Mouse (Mus musculus) E14TG2a.4 (cell line): ENCODE data around the gene Robo4.

Experiments used
- H3K27me3 ChIP-seq: 2 replicates; pipeline ENCODE4 v1.6.1; 2014; ENCODE audit warnings: low read length, control low read depth; ENCODE audit not compliant: insufficient read depth
- H3K36me3 ChIP-seq: 2 replicates; pipeline ENCODE4 v1.6.1; 2014; ENCODE audit warnings: low read length, control low read depth; ENCODE audit not compliant: insufficient read depth
- H3K4me1 ChIP-seq: replicated peaks from 2 replicates; pipeline ENCODE4 v1.6.1; 2014; ENCODE audit warnings: low read depth, low read length, control low read depth
- H3K4me3 ChIP-seq: replicated peaks from 2 replicates; pipeline ENCODE4 v1.5.1; 2014; ENCODE audit warnings: mild to moderate bottlenecking, low read length
- H3K9me3 ChIP-seq: 2 replicates; pipeline ENCODE4 v1.6.1; 2014; ENCODE audit warnings: low read length, control low read depth
- CTCF ChIP-seq: conservative IDR thresholded peaks from 2 replicates; pipeline ENCODE4 v1.5.1; 2014; ENCODE audit warnings: low read length
- NANOG ChIP-seq: IDR thresholded peaks from 2 replicates; pipeline ENCODE4 v1.6.1; 2014; ENCODE audit warnings: borderline replicate concordance, low read length, mixed read lengths
- POU5F1 ChIP-seq: IDR thresholded peaks from 2 replicates; pipeline ENCODE4 v1.6.1; 2014; ENCODE audit warnings: low read length, borderline replicate concordance

The Robo4 gene

GRCm38 (mm10) chr9:37407850-37408502 is 6.3 kb downstream of the Robo4 start:
- Histone ChIP-seq H3K27me3 (peaks cover 38% of the 10 kb centered on the region), H3K4me3 (peak overlapping the region; percentile 60), H3K4me1 (peaks cover 23% of the 10 kb centered on the region), H3K36me3 (no peaks in the 10 kb centered on the region), H3K9me3 (no peaks in the 10 kb centered on the region)
- TF ChIP-seq POU5F1: no peak
- peak; percentile 20; the same call in 1 of the 2 replicates for TF ChIP-seq CTCF
- TF ChIP-seq NANOG: no peak

GRCm38 (mm10) chr9:37409698-37410445 is 8.2 kb downstream of the Robo4 start:
- Histone ChIP-seq H3K27me3 (peaks cover 35% of the 10 kb centered on the region), H3K4me3 (no peak overlapping the region), H3K36me3 (peaks cover 6% of the 10 kb centered on the region; the same call in 1 of the 2 replicates), H3K4me1 (peaks cover 23% of the 10 kb centered on the region), H3K9me3 (no peaks in the 10 kb centered on the region)
- TF ChIP-seq POU5F1 (no peak), CTCF (no peak), NANOG (no peak)

- Histone ChIP-seq H3K4me3 (no peak overlapping the region), H3K36me3 (peaks cover 6% of the 10 kb centered on the region; the same call in 1 of the 2 replicates), H3K9me3 (no peaks in the 10 kb centered on the region), H3K27me3 (peaks cover 58% of the 10 kb centered on the region), H3K4me1 (peaks cover 23% of the 10 kb centered on the region)
- TF ChIP-seq CTCF (no peak), POU5F1 (no peak), NANOG (no peak)
Observed at GRCm38 (mm10) chr9:37412989-37413388, 11.3 kb downstream of the Robo4 start.

GRCm38 (mm10) chr9:37414666-37415065 is 13.0 kb downstream of the Robo4 start:
- no peaks in the 10 kb centered on the region for H3K9me3 ChIP-seq
- H3K36me3 ChIP-seq: peaks cover 6% of the 10 kb centered on the region; the same call in 1 of the 2 replicates
- H3K4me1 ChIP-seq: peaks cover 19% of the 10 kb centered on the region
- H3K27me3 ChIP-seq: peaks cover 63% of the 10 kb centered on the region
- TF ChIP-seq NANOG (no peak), CTCF (no peak), POU5F1 (no peak)
- no peak overlapping the region for H3K4me3 ChIP-seq

- H3K36me3 ChIP-seq: no peaks in the 10 kb centered on the region
- peaks cover 18% of the 10 kb centered on the region for H3K4me1 ChIP-seq
- H3K4me3 ChIP-seq: no peak overlapping the region
- H3K27me3 ChIP-seq: peaks cover 80% of the 10 kb centered on the region
- H3K9me3 ChIP-seq: no peaks in the 10 kb centered on the region
- no peak for TF ChIP-seq CTCF
- no peak for TF ChIP-seq POU5F1
- no peak for TF ChIP-seq NANOG
Observed at GRCm38 (mm10) chr9:37418791-37419190, 17.1 kb downstream of the Robo4 start.

GRCm38 (mm10) chr9:37420676-37421075 is 19.0 kb downstream of the Robo4 start:
- H3K4me1 ChIP-seq: peaks cover 18% of the 10 kb centered on the region
- H3K36me3 ChIP-seq: no peaks in the 10 kb centered on the region
- H3K27me3 ChIP-seq: peaks cover 92% of the 10 kb centered on the region
- H3K9me3 ChIP-seq: no peaks in the 10 kb centered on the region
- TF ChIP-seq POU5F1: no peak
- TF ChIP-seq CTCF: no peak
- no peak for TF ChIP-seq NANOG
- H3K4me3 ChIP-seq: peak overlapping the region; percentile 54

- H3K27me3 ChIP-seq: peaks cover 88% of the 10 kb centered on the region
- H3K9me3 ChIP-seq: no peaks in the 10 kb centered on the region
- peaks cover 18% of the 10 kb centered on the region for H3K4me1 ChIP-seq
- H3K4me3 ChIP-seq: peak overlapping the region; percentile 54
- H3K36me3 ChIP-seq: no peaks in the 10 kb centered on the region
- no peak for TF ChIP-seq NANOG
- TF ChIP-seq CTCF: no peak
- TF ChIP-seq POU5F1: no peak
Observed at GRCm38 (mm10) chr9:37421239-37421638, 19.5 kb downstream of the Robo4 start.

- peak overlapping the region; percentile 53 for H3K4me3 ChIP-seq
- peaks cover 48% of the 10 kb centered on the region for H3K4me1 ChIP-seq
- TF ChIP-seq POU5F1 (no peak), CTCF (no peak), NANOG (no peak)
- H3K9me3 ChIP-seq: no peaks in the 10 kb centered on the region
- H3K27me3 ChIP-seq: peaks cover 93% of the 10 kb centered on the region
- no peaks in the 10 kb centered on the region for H3K36me3 ChIP-seq
Observed at GRCm38 (mm10) chr9:37429326-37429725, 27.6 kb downstream of the Robo4 start.
